Mouse (Mus musculus): ENCODE measurements around the gene Ank.

DNA sequence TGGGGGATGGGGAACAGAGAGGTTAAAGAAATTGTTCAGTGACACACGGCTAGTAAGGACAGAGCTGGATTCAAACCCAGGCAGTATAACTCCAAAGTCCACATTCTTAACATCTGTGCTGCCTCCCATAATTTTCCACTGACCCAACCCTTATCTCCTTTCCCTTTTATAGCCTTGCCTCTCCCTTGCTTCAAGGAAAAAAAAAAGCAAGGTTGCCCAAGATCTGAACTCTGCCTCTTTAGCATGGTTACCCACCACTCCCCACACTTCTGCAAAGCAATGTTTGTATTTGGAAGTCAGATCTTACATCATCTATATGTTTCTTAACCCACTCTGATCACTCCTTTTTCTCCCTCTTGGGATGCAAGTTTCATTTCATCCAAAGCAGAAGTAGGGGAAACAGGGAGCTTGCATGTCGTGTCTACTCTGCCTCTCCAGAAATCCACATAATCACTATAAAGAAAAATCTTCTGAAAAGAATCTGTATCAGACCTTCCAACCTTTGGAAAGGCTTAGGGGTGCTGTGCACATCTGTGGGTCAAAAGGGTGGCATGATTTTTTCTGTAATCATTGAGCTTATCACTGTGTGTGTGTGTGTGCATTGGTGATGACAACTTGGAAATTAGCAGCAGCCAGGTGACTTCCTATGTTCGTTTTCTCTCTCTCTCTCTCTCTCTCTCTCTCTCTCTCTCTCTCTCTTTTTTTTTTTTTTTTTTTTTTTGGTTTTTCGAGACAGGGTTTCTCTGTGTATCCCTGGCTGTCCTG is 33.4 kb upstream of the Ank start:
- TF ChIP-seq CTCF (IDR thresholded peaks at IDR 0.05; ENCODE audit: low read depth): no peak
- no peak for TF ChIP-seq EP300 (optimal IDR thresholded peaks at IDR 0.05)
